Mouse (Mus musculus) spleen, adult 2 months (tissue): ENCODE measurements around the gene Tspan31. TPM values are rescaled to one million over a fixed set of nuclear protein-coding genes. Genes with fewer than 3 reads are reported as not detected.

Experiments
- DNase-seq, 2 experiments: peaks; one replicate each; pipeline versions ENCODE4 v3.0.0 to v3.0.0-alpha.2; 2012 to 2021; ENCODE audit warnings: low spot score in 2 of 2, low read depth in 1 of 2
- H3K27ac ChIP-seq: fragments of 200-500 bp; 2 replicates; pipeline ENCODE4 v1.5.1; 2012; ENCODE audit warnings: low read length, inconsistent platforms; ENCODE audit not compliant: insufficient read depth
- H3K27me3 ChIP-seq: fragments of 200-500 bp; 2 replicates; pipeline ENCODE4 v1.6.1; 2012; ENCODE audit warnings: mild to moderate bottlenecking, moderate library complexity, low read length, inconsistent platforms; ENCODE audit not compliant: control insufficient read depth, insufficient read depth
- H3K36me3 ChIP-seq: fragments of 200-500 bp; 2 replicates; pipeline ENCODE4 v1.6.1; 2012; ENCODE audit warnings: mild to moderate bottlenecking, low read length, inconsistent platforms; ENCODE audit not compliant: control insufficient read depth, insufficient read depth
- H3K4me1 ChIP-seq: fragments of 200-500 bp; 2 replicates; pipeline ENCODE4 v1.6.1; 2011; ENCODE audit warnings: inconsistent platforms; ENCODE audit not compliant: control insufficient read depth, insufficient read depth, insufficient read length
- H3K4me3 ChIP-seq: fragments of 200-500 bp; 2 replicates; pipeline ENCODE4 v1.5.1; 2011; ENCODE audit warnings: mild to moderate bottlenecking, inconsistent platforms; ENCODE audit not compliant: insufficient read depth, insufficient read length; ENCODE audit errors: extremely low read depth
- CTCF ChIP-seq: fragments of 200-500 bp; IDR thresholded peaks from 2 replicates; pipeline ENCODE4 v1.5.1; 2011; ENCODE audit warnings: mild to moderate bottlenecking, inconsistent platforms; ENCODE audit not compliant: insufficient read depth, insufficient read length, insufficient replicate concordance; ENCODE audit errors: extremely low read depth
- POLR2A ChIP-seq: fragments of 200-500 bp; IDR thresholded peaks from 2 replicates; pipeline ENCODE4 v1.6.1; 2011; ENCODE audit warnings: low read depth, low read length, inconsistent platforms
- WGBS: fragments of 180-500 bp; shearing (Covaris S2); methylation state at CpG from one replicate; pipeline ENCODE4 v1.1.7; 2018; 5-methylcytosine and 5-hydroxymethylcytosine counted together
- polyA plus RNA-seq: library from polyadenylated mRNA; depleted of rRNA; stranded (reverse); fragments of >200 nt; gene quantifications from 2 replicates; pipeline ENCODE4 v1.2.3, GENCODE M21; 2012

Gene Tspan31
- polyA plus RNA-seq, 1 experiment: 29.9 TPM

- peaks cover 5% of the 10 kb centered on the region for H3K4me1 ChIP-seq
- H3K27me3 ChIP-seq: peaks cover 9% of the 10 kb centered on the region; the same call in 1 of the 2 replicates
- H3K4me3 ChIP-seq: peak within 1 kb of the TSS; percentile 75
- WGBS: under 1% methylated on average over 28 of the region's 28 CpGs
- no peak for TF ChIP-seq POLR2A
- no peak for TF ChIP-seq CTCF
- peaks cover 3% of the 10 kb centered on the region for H3K36me3 ChIP-seq
- DNase-seq: no peak
- H3K27ac ChIP-seq: no peak within 1 kb of the TSS
Measured at GRCm38 (mm10) chr10:127041274-127041766, 28.7 kb downstream of the Tspan31 start, which contains the start of the genes Mettl1 and Eef1akmt3. TSS of gene Mettl1 (plus strand) at chr10:127041414. TSS of gene Eef1akmt3 (minus strand) at chr10:127041513.

GRCm38 (mm10) chr10:127040569-127041214 is 29.4 kb downstream of the Tspan31 start:
- TF ChIP-seq POLR2A (no peak), CTCF (no peak)
- peaks cover 5% of the 10 kb centered on the region for H3K4me1 ChIP-seq
- peaks cover 3% of the 10 kb centered on the region for H3K36me3 ChIP-seq
- peak overlapping the region; percentile 75 for H3K4me3 ChIP-seq
- H3K27ac ChIP-seq: no peak overlapping the region
- DNase-seq: no peak
- H3K27me3 ChIP-seq: peaks cover 9% of the 10 kb centered on the region; the same call in 1 of the 2 replicates
- WGBS: 3% methylated on average over 20 of the region's 20 CpGs

- TF ChIP-seq CTCF (no peak), POLR2A (no peak)
- Histone ChIP-seq H3K4me3 (no peak overlapping the region), H3K27ac (no peak overlapping the region), H3K36me3 (no peaks in the 10 kb centered on the region), H3K4me1 (peaks cover 5% of the 10 kb centered on the region), H3K27me3 (peaks cover 9% of the 10 kb centered on the region)
- 79% methylated on average over 12 of the region's 12 CpGs for WGBS
- no peak for DNase-seq
Measured at GRCm38 (mm10) chr10:127037641-127038040, 32.4 kb downstream of the Tspan31 start.

- no peaks in the 10 kb centered on the region for H3K36me3 ChIP-seq
- no peak overlapping the region for H3K4me3 ChIP-seq
- TF ChIP-seq POLR2A: no peak
- no peak for TF ChIP-seq CTCF
- H3K27ac ChIP-seq: no peak overlapping the region
- peaks cover 8% of the 10 kb centered on the region for H3K27me3 ChIP-seq
- 87% methylated on average over 12 of the region's 12 CpGs for WGBS
- H3K4me1 ChIP-seq: peaks cover 5% of the 10 kb centered on the region; the same call in 1 of the 2 replicates
- no peak for DNase-seq
Measured at GRCm38 (mm10) chr10:127036273-127036672, 33.8 kb downstream of the Tspan31 start.

- WGBS: 79% methylated on average over 8 of the region's 8 CpGs
- TF ChIP-seq POLR2A (no peak), CTCF (no peak)
Measured at GRCm38 (mm10) chr10:127033301-127033741, 36.7 kb downstream of the Tspan31 start.

GRCm38 (mm10) chr10:127030336-127031296 is 39.4 kb downstream of the Tspan31 start, which contains the start of gene Tsfm:
TSS of gene Tsfm (minus strand) at chr10:127030840.
- WGBS: 5% methylated on average over 56 of the region's 56 CpGs
- DNase-seq: peak; percentile 65 to 90
- Histone ChIP-seq H3K27ac (peak within 1 kb of the TSS; percentile 53; the same call in 1 of the 2 replicates), H3K4me3 (peak within 1 kb of the TSS; percentile 95), H3K36me3 (peaks cover 12% of the 10 kb centered on the region; the same call in 1 of the 2 replicates), H3K27me3 (no peaks in the 10 kb centered on the region; the same call in 1 of the 2 replicates), H3K4me1 (no peaks in the 10 kb centered on the region; the same call in 1 of the 2 replicates)
- TF ChIP-seq CTCF: peak; percentile 97
- TF ChIP-seq POLR2A: peak; percentile 23; the same call in 1 of the 2 replicates

More at GRCm38 (mm10) chr10:127033301-127033741, 36.7 kb downstream of the Tspan31 start:
- Histone ChIP-seq H3K4me3 (no peak overlapping the region), H3K27ac (no peak overlapping the region), H3K4me1 (no peaks in the 10 kb centered on the region; the same call in 1 of the 2 replicates), H3K36me3 (peaks cover 2% of the 10 kb centered on the region; the same call in 1 of the 2 replicates), H3K27me3 (peaks cover 2% of the 10 kb centered on the region; the same call in 1 of the 2 replicates)
- DNase-seq: no peak
